Mouse (Mus musculus) layer of hippocampus, adult 18-20 months (tissue): ENCODE data around the gene Decr2. TPM values are rescaled to one million over a fixed set of nuclear protein-coding genes. Genes with fewer than 3 reads are reported as not detected.
"Not testable (repeated sequence)": the region's sequence is repeated elsewhere in the genome, so short reads cannot be mapped to it uniquely, and the experiment has no call there.

Source experiments
- DNase-seq, 2 experiments: peaks; one replicate each; pipeline ENCODE4 v3.0.0; 2022; ENCODE audit warnings: low spot score in 2 of 2
- long read RNA-seq: library from polyadenylated mRNA; stranded (forward); transcript quantifications from one replicate; pipeline ENCODE4 v2.0.0, GENCODE M21; 2021
- total RNA-seq, 2 experiments: library from RNA; stranded (reverse); gene quantifications; 2 replicates each; pipeline ENCODE4 v1.2.3; 2021

Gene Decr2
- total RNA-seq = 10 to 100 TPM; 27.4 to 29.7 TPM
- long read RNA-seq, transcript Decr2-201 (9 exons, 2,224 nt) = major isoform, 39 of 49 reads
- long read RNA-seq, partial matches to known transcripts = 4 of 49 reads
- long read RNA-seq, other reads (novel, unspliced or antisense) = 4 of 49 reads

- peak; percentile 80 to 93 for DNase-seq
These were observed at the start of gene Decr2 for GRCm38 (mm10) chr17:26089905-26090632. Gene Decr2, minus strand, starts transcription at chr17:26090337.

- DNase-seq = peak in 1 of 2 experiments; percentile 59
These were observed 48.8 kb upstream of the Decr2 start for GRCm38 (mm10) chr17:26138901-26139381.

GRCm38 (mm10) chr17:26138239-26138836 lies 48.2 kb upstream of the Decr2 start, which contains the start of gene Axin1:
Gene Axin1, plus strand, starts transcription at chr17:26138688.
- peak; percentile 94 for DNase-seq

- no peak for DNase-seq
These were observed 47.6 kb upstream of the Decr2 start for GRCm38 (mm10) chr17:26137751-26138130.

GRCm38 (mm10) chr17:26137106-26137750 lies 47.1 kb upstream of the Decr2 start:
- no peak for DNase-seq

GRCm38 (mm10) chr17:26131856-26132853 lies 42.0 kb upstream of the Decr2 start:
- no peak for DNase-seq

- no peak for DNase-seq
These were observed 41.1 kb upstream of the Decr2 start for GRCm38 (mm10) chr17:26131062-26131732.

- DNase-seq = no peak
These were observed 35.1 kb upstream of the Decr2 start for GRCm38 (mm10) chr17:26125226-26125625.

- no peak for DNase-seq
These were observed 34.4 kb upstream of the Decr2 start for GRCm38 (mm10) chr17:26124560-26124959.

GRCm38 (mm10) chr17:26123267-26123684 lies 33.1 kb upstream of the Decr2 start, which contains the start of gene Mrpl28:
Gene Mrpl28, plus strand, starts transcription at chr17:26123500.
- DNase-seq = peak; percentile 83 to 95

GRCm38 (mm10) chr17:26122431-26123140 lies 32.4 kb upstream of the Decr2 start:
- no peak for DNase-seq

- peak in 1 of 2 experiments; percentile 77 for DNase-seq
These were observed 29.9 kb upstream of the Decr2 start for GRCm38 (mm10) chr17:26119766-26120710.

- DNase-seq = no peak
These were observed 26.5 kb upstream of the Decr2 start for GRCm38 (mm10) chr17:26116503-26117258.

- DNase-seq = no peak
These were observed 25.9 kb upstream of the Decr2 start for GRCm38 (mm10) chr17:26115956-26116487.

GRCm38 (mm10) chr17:26115205-26115898 lies 25.2 kb upstream of the Decr2 start:
- no peak for DNase-seq

- DNase-seq = not testable (repeated sequence)
These were observed 24.3 kb upstream of the Decr2 start for GRCm38 (mm10) chr17:26114461-26114860.
